Mouse (Mus musculus): Measurements from ENCODE around the gene Gng10. TPM values are rescaled to one million over a fixed set of nuclear protein-coding genes. Genes with fewer than 3 reads are reported as not detected.

Gng10 gene
- total RNA-seq, 2 experiments from 2014 or later, result 20.0 to 26.6 TPM

Other genes starting within 250 kb of the Gng10 start
- under 1 TPM; 0.12 to 0.20 TPM for gene Olfr267, start 247.4 kb upstream of the Gng10 start, total RNA-seq (2021)
- 100 to 1,000 TPM; 166 to 176 TPM for gene Ecpas, start 122.3 kb upstream of the Gng10 start, total RNA-seq (2021)
- gene Zkscan16, start 91.5 kb upstream of the Gng10 start, total RNA-seq (2021), result not detected
- gene Ptgr1, start 48.0 kb upstream of the Gng10 start, total RNA-seq (2021), result 1 to 10 TPM; 4.9 to 5.0 TPM
- 10 to 100 TPM; 16.2 to 16.5 TPM for gene Dnajc25, start 40.0 kb upstream of the Gng10 start, total RNA-seq (2021)
- 1 to 10 TPM; 2.5 to 5.5 TPM for gene Gm20503, start 31.9 kb upstream of the Gng10 start, total RNA-seq (2021)
- gene AI481877, start 103.9 kb downstream of the Gng10 start, total RNA-seq (2021), result not detected
- 10 to 100 TPM; 18.3 to 18.6 TPM for gene Ugcg, start 154.2 kb downstream of the Gng10 start, total RNA-seq (2021)